Mouse (Mus musculus): ENCODE data around the gene Sgk2.

DNA sequence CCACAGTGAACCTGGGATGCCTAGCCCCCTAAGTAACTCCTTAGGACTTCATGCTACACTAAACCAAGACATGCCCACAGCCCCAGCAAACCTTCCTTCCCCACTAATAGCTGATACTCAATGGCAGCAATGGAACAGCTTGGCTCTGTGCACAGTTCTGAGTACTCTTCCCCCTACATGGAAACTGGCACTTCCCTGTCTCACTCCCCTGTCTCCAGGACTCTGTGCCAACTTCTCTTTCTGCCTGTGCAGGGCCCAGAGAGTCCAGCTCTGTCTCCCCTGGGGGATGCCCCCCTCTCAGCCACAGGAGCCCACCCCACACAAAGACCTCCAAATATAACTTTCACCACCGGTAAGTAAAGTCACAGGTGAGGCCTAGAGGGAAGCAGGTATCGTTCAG, 20.4 kb upstream of the Sgk2 start:
- TF ChIP-seq POLR2A (IDR thresholded peaks at IDR 0.05; ENCODE audit: borderline replicate concordance, low read depth, low read length) (no peak), CTCF (IDR thresholded peaks at IDR 0.05; ENCODE audit: low read depth, low read length) (no peak)
